Mouse (Mus musculus): ENCODE measurements around the gene Otc. TPM values are rescaled to one million over a fixed set of nuclear protein-coding genes. Genes with fewer than 3 reads are reported as not detected.

Otc gene
- polyA plus RNA-seq, 1 experiment, result not detected

DNA sequence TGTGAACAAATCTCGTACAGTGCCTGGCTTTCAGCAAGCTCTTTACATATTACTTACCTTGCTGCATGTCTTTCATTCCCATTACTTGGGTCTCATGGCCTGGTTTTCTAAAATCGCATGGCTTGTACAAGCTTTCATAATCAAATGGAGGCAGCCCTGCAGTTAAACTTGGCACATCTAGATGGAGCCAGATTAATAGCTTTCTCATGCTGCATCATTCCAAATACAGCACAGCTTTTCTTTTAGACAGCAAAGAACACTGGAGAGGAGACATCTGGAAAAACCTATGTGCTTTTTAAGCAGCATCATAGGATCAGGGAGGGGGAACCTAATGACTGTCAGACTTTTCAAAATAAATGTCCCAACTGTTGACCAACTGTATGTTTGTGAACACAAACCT lies 19.1 kb upstream of the Otc start:
- H3K27me3 ChIP-seq (ENCODE audit: control insufficient read depth, insufficient read depth, insufficient read length), result no peaks in the 10 kb centered on the region
- no peaks in the 10 kb centered on the region for H3K79me2 ChIP-seq (ENCODE audit: control insufficient read depth, insufficient read depth)
- H3K36me3 ChIP-seq (ENCODE audit: control insufficient read depth, insufficient read depth), result no peaks in the 10 kb centered on the region
- TF ChIP-seq MAX (IDR thresholded peaks at IDR 0.05) (no peak), FOSL1 (IDR thresholded peaks at IDR 0.05; ENCODE audit: insufficient read depth, low read length, poor library complexity, severe bottlenecking) (no peak), CTCF (IDR thresholded peaks at IDR 0.05; ENCODE audit: control insufficient read depth, insufficient read depth, insufficient read length) (no peak), MYOG (IDR thresholded peaks at IDR 0.05; ENCODE audit: control insufficient read depth, extremely low read depth, insufficient read length) (no peak), MYOD1 (IDR thresholded peaks at IDR 0.05; ENCODE audit: control insufficient read depth, insufficient read length, low read depth) (no peak), CEBPB (IDR thresholded peaks at IDR 0.05; ENCODE audit: low read depth) (no peak), USF1 (IDR thresholded peaks at IDR 0.05; ENCODE audit: low read depth) (no peak)
- H3K4me3 ChIP-seq (ENCODE audit: insufficient read depth, poor library complexity, severe bottlenecking), result no peak overlapping the region
- H3K79me3 ChIP-seq (ENCODE audit: low read depth), result no peaks in the 10 kb centered on the region
- H3ac ChIP-seq (ENCODE audit: control insufficient read depth, insufficient read length, low read depth), result no peak overlapping the region

DNA sequence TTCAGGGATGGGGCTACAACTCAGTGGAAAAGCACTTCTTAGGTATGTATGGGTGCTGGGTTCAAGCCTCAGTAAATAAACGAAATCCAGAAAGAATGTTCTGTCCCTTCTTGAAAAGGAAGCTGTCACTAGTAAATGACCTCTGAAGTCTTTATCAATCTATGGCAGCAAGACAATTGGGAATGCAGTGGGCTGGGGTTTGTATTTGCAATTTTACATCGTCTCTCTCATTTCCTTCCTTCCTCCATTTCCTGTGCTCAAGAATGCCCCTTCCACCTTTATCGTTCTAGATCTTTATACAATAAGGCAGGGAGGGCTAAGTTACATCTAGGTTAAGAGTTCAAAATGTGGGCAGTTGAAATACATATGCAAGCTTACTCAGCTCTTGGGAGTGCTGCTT lies 17.5 kb upstream of the Otc start:
- TF ChIP-seq CEBPB (IDR thresholded peaks at IDR 0.05; ENCODE audit: low read depth) (no peak), MYOD1 (IDR thresholded peaks at IDR 0.05; ENCODE audit: control insufficient read depth, insufficient read length, low read depth) (no peak), USF1 (IDR thresholded peaks at IDR 0.05; ENCODE audit: low read depth) (no peak), FOSL1 (IDR thresholded peaks at IDR 0.05; ENCODE audit: insufficient read depth, low read length, poor library complexity, severe bottlenecking) (no peak)
- Histone ChIP-seq H3K27me3 (ENCODE audit: control insufficient read depth, insufficient read depth, insufficient read length) (no peaks in the 10 kb centered on the region), H3ac (ENCODE audit: control insufficient read depth, insufficient read length, low read depth) (no peak overlapping the region)

GRCm38 (mm10) chrX:10239515-10239914 lies 12.6 kb upstream of the Otc start:
- no peak overlapping the region for H3K4me3 ChIP-seq (ENCODE audit: insufficient read depth, poor library complexity, severe bottlenecking)
- H3K79me2 ChIP-seq (ENCODE audit: control insufficient read depth, insufficient read depth), result no peaks in the 10 kb centered on the region
- no peaks in the 10 kb centered on the region for H3K79me3 ChIP-seq (ENCODE audit: low read depth)
- TF ChIP-seq MYOD1 (IDR thresholded peaks at IDR 0.05; ENCODE audit: control insufficient read depth, insufficient read length, low read depth), result no peak
- TF ChIP-seq FOSL1 (IDR thresholded peaks at IDR 0.05; ENCODE audit: insufficient read depth, low read length, poor library complexity, severe bottlenecking), result no peak
- TF ChIP-seq CEBPB (IDR thresholded peaks at IDR 0.05; ENCODE audit: low read depth), result no peak
- no peak for TF ChIP-seq MYOG (IDR thresholded peaks at IDR 0.05; ENCODE audit: control insufficient read depth, extremely low read depth, insufficient read length)
- TF ChIP-seq CTCF (IDR thresholded peaks at IDR 0.05; ENCODE audit: control insufficient read depth, insufficient read depth, insufficient read length), result no peak
- no peak for TF ChIP-seq MAX (IDR thresholded peaks at IDR 0.05)
- no peak for TF ChIP-seq USF1 (IDR thresholded peaks at IDR 0.05; ENCODE audit: low read depth)
- H3K36me3 ChIP-seq (ENCODE audit: control insufficient read depth, insufficient read depth), result no peaks in the 10 kb centered on the region
- H3K27me3 ChIP-seq (ENCODE audit: control insufficient read depth, insufficient read depth, insufficient read length), result no peaks in the 10 kb centered on the region
- H3ac ChIP-seq (ENCODE audit: control insufficient read depth, insufficient read length, low read depth), result no peak overlapping the region

More for the DNA sequence above, 17.5 kb upstream of the Otc start:
- Histone ChIP-seq H3K79me3 (ENCODE audit: low read depth) (no peaks in the 10 kb centered on the region), H3K4me3 (ENCODE audit: insufficient read depth, poor library complexity, severe bottlenecking) (no peak overlapping the region), H3K36me3 (ENCODE audit: control insufficient read depth, insufficient read depth) (no peaks in the 10 kb centered on the region), H3K79me2 (ENCODE audit: control insufficient read depth, insufficient read depth) (no peaks in the 10 kb centered on the region)

GRCm38 (mm10) chrX:10243916-10244315 lies 8.2 kb upstream of the Otc start:
- Histone ChIP-seq H3K79me3 (ENCODE audit: low read depth) (no peaks in the 10 kb centered on the region), H3K27me3 (ENCODE audit: control insufficient read depth, insufficient read depth, insufficient read length) (no peaks in the 10 kb centered on the region), H3K79me2 (ENCODE audit: control insufficient read depth, insufficient read depth) (no peaks in the 10 kb centered on the region), H3ac (ENCODE audit: control insufficient read depth, insufficient read length, low read depth) (no peak overlapping the region), H3K4me3 (ENCODE audit: insufficient read depth, poor library complexity, severe bottlenecking) (no peak overlapping the region), H3K36me3 (ENCODE audit: control insufficient read depth, insufficient read depth) (no peaks in the 10 kb centered on the region)
- no peak for TF ChIP-seq CEBPB (IDR thresholded peaks at IDR 0.05; ENCODE audit: low read depth)
- TF ChIP-seq MAX (IDR thresholded peaks at IDR 0.05), result no peak
- no peak for TF ChIP-seq FOSL1 (IDR thresholded peaks at IDR 0.05; ENCODE audit: insufficient read depth, low read length, poor library complexity, severe bottlenecking)
- no peak for TF ChIP-seq MYOD1 (IDR thresholded peaks at IDR 0.05; ENCODE audit: control insufficient read depth, insufficient read length, low read depth)
- no peak for TF ChIP-seq MYOG (IDR thresholded peaks at IDR 0.05; ENCODE audit: control insufficient read depth, extremely low read depth, insufficient read length)

GRCm38 (mm10) chrX:10251357-10251756 lies 748 bp upstream of the Otc start:
- Histone ChIP-seq H3K79me3 (ENCODE audit: low read depth) (no peaks in the 10 kb centered on the region), H3K27me3 (ENCODE audit: control insufficient read depth, insufficient read depth, insufficient read length) (no peaks in the 10 kb centered on the region), H3K36me3 (ENCODE audit: control insufficient read depth, insufficient read depth) (no peaks in the 10 kb centered on the region), H3K4me3 (ENCODE audit: insufficient read depth, poor library complexity, severe bottlenecking) (no peak overlapping the region), H3ac (ENCODE audit: control insufficient read depth, insufficient read length, low read depth) (no peak overlapping the region), H3K79me2 (ENCODE audit: control insufficient read depth, insufficient read depth) (no peaks in the 10 kb centered on the region)
- no peak for TF ChIP-seq USF1 (IDR thresholded peaks at IDR 0.05; ENCODE audit: low read depth)
- TF ChIP-seq FOSL1 (IDR thresholded peaks at IDR 0.05; ENCODE audit: insufficient read depth, low read length, poor library complexity, severe bottlenecking), result no peak
- TF ChIP-seq CTCF (IDR thresholded peaks at IDR 0.05; ENCODE audit: control insufficient read depth, insufficient read depth, insufficient read length), result no peak
- TF ChIP-seq CEBPB (IDR thresholded peaks at IDR 0.05; ENCODE audit: low read depth), result no peak
- TF ChIP-seq MYOD1 (IDR thresholded peaks at IDR 0.05; ENCODE audit: control insufficient read depth, insufficient read length, low read depth), result no peak
- no peak for TF ChIP-seq MYOG (IDR thresholded peaks at IDR 0.05; ENCODE audit: control insufficient read depth, extremely low read depth, insufficient read length)
- TF ChIP-seq MAX (IDR thresholded peaks at IDR 0.05), result no peak

DNA sequence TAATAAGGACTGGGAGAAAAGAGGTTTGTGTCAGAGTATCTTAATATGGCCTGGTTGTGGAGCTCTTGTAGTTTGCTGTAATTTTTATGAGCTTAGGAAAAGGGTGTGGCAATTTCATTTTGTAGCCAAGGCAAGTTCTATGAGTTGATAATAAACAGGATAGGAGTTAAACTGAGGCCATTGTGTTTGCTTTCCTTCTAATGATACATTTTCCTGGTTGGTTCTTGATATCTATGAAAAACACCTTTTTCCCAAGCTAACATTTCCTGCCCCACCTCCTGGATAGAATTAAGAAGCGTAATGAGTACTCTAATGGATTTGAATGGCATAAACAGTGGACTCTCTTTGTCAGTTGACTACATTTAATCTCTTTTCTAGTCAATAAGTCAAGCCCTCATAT lies 5.7 kb downstream of the Otc start:
- no peaks in the 10 kb centered on the region for H3K79me2 ChIP-seq (ENCODE audit: control insufficient read depth, insufficient read depth)
- no peak for TF ChIP-seq MYOD1 (IDR thresholded peaks at IDR 0.05; ENCODE audit: control insufficient read depth, insufficient read length, low read depth)
- no peaks in the 10 kb centered on the region for H3K79me3 ChIP-seq (ENCODE audit: low read depth)

More for the DNA sequence above, 5.7 kb downstream of the Otc start:
- Histone ChIP-seq H3K4me3 (ENCODE audit: insufficient read depth, poor library complexity, severe bottlenecking) (no peak overlapping the region), H3ac (ENCODE audit: control insufficient read depth, insufficient read length, low read depth) (no peak overlapping the region), H3K27me3 (ENCODE audit: control insufficient read depth, insufficient read depth, insufficient read length) (no peaks in the 10 kb centered on the region), H3K36me3 (ENCODE audit: control insufficient read depth, insufficient read depth) (no peaks in the 10 kb centered on the region)

All from C2C12 (cell line).